Mouse (Mus musculus) stomach, postnatal 0 days (tissue): ENCODE data around the gene Vmn1r1.

Source experiments
- CTCF ChIP-seq: IDR thresholded peaks from 2 replicates; pipeline ENCODE4 v1.5.1; 2016; ENCODE audit warnings: antibody characterized with exemption, low read depth, mild to moderate bottlenecking, moderate library complexity
- EP300 ChIP-seq: optimal IDR thresholded peaks from 2 replicates; pipeline ENCODE3; 2016; ENCODE audit warnings: antibody characterized with exemption

- no peak for TF ChIP-seq CTCF
- no peak for TF ChIP-seq EP300
Observed at GRCm38 (mm10) chr1:182124924-182125368, 39.3 kb downstream of the Vmn1r1 start.
